Mouse (Mus musculus) myocyte (in vitro differentiated cells): Measurements from ENCODE around the gene Six1. TPM values are rescaled to one million over a fixed set of nuclear protein-coding genes. Genes with fewer than 3 reads are reported as not detected.

Experiments used
- H3K27me3 ChIP-seq: one replicate; pipeline ENCODE4 v1.6.1; 2011; ENCODE audit not compliant: control insufficient read depth, insufficient read depth, insufficient read length
- H3K36me3 ChIP-seq: one replicate; pipeline ENCODE4 v1.6.1; 2011; ENCODE audit not compliant: control insufficient read depth, insufficient read depth
- H3K4me2 ChIP-seq: one replicate; pipeline ENCODE4 v1.6.1; 2011; ENCODE audit warnings: low read depth, control low read depth
- H3K4me3 ChIP-seq: one replicate; pipeline ENCODE4 v1.5.1; 2011; ENCODE audit warnings: mild to moderate bottlenecking, control low read depth, moderate library complexity
- H3K79me2 ChIP-seq: one replicate; pipeline ENCODE4 v1.6.1; 2011; ENCODE audit not compliant: control insufficient read depth, insufficient read depth
- H3ac ChIP-seq: one replicate; pipeline ENCODE4 v1.6.1; 2011; ENCODE audit not compliant: control insufficient read depth, insufficient read length
- CEBPB ChIP-seq: IDR thresholded peaks from 2 replicates; pipeline ENCODE4 v1.6.1; 2011; ENCODE audit warnings: mild to moderate bottlenecking, moderate library complexity; ENCODE audit not compliant: poor library complexity, insufficient read depth, severe bottlenecking
- E2F4 ChIP-seq: IDR thresholded peaks from one replicate; pipeline ENCODE4 v1.6.1; 2011; ENCODE audit warnings: mild to moderate bottlenecking, control low read depth, moderate library complexity; ENCODE audit not compliant: insufficient read depth
- MAX ChIP-seq: IDR thresholded peaks from one replicate; pipeline ENCODE4 v1.6.1; 2011; ENCODE audit warnings: low read depth, mild to moderate bottlenecking, control low read depth
- MYOD1 ChIP-seq, 3 experiments: IDR thresholded peaks; one replicate each; pipeline ENCODE4 v1.6.1; 2011; ENCODE audit warnings: control low read depth in 2 of 3, low read depth in 2 of 3, mild to moderate bottlenecking in 2 of 3, moderate library complexity in 1 of 3; ENCODE audit not compliant: insufficient read length in 2 of 3, control insufficient read depth in 1 of 3
- MYOG ChIP-seq, 3 experiments: IDR thresholded peaks; one replicate each; pipeline ENCODE4 v1.6.1; 2011; ENCODE audit warnings: control low read depth in 2 of 3, low read depth in 2 of 3, mild to moderate bottlenecking in 2 of 3; ENCODE audit not compliant: insufficient read length in 2 of 3, control insufficient read depth in 1 of 3, insufficient read depth in 1 of 3
- POLR2A ChIP-seq: IDR thresholded peaks from one replicate; pipeline ENCODE4 v1.6.1; 2011; ENCODE audit warnings: low read depth, mild to moderate bottlenecking, control low read depth, moderate library complexity; ENCODE audit not compliant: insufficient read length
- POLR2AphosphoS2 ChIP-seq: IDR thresholded peaks from one replicate; pipeline ENCODE4 v1.6.1; 2011; ENCODE audit warnings: low read depth, control low read depth; ENCODE audit not compliant: insufficient read length
- REST ChIP-seq: IDR thresholded peaks from one replicate; pipeline ENCODE4 v1.6.1; 2011; ENCODE audit warnings: mild to moderate bottlenecking, control low read depth, moderate library complexity; ENCODE audit not compliant: insufficient read depth, insufficient read length
- SRF ChIP-seq: IDR thresholded peaks from one replicate; pipeline ENCODE4 v1.6.1; 2011; ENCODE audit warnings: low read depth; ENCODE audit not compliant: control insufficient read depth, insufficient read length
- TCF12 ChIP-seq: IDR thresholded peaks from one replicate; pipeline ENCODE4 v1.6.1; 2011; ENCODE audit warnings: mild to moderate bottlenecking, control low read depth; ENCODE audit not compliant: poor library complexity, insufficient read depth, severe bottlenecking
- TCF3 ChIP-seq: IDR thresholded peaks from one replicate; pipeline ENCODE4 v1.6.1; 2011; ENCODE audit warnings: low read depth, control low read depth; ENCODE audit not compliant: insufficient read length
- USF1 ChIP-seq: IDR thresholded peaks from one replicate; pipeline ENCODE4 v1.6.1; 2011; ENCODE audit warnings: low read depth, mild to moderate bottlenecking, control low read depth, moderate library complexity
- polyA plus RNA-seq: library from polyadenylated mRNA; unstranded; fragments of >200 nt; fragmentation: generic; extraction: Trizol; gene quantifications from one replicate; pipeline ENCODE4 v1.2.1, GENCODE M21; 2012; ENCODE audit warnings: missing spikeins

Gene Six1
- polyA plus RNA-seq, 1 experiment, result 71.7 TPM

DNA sequence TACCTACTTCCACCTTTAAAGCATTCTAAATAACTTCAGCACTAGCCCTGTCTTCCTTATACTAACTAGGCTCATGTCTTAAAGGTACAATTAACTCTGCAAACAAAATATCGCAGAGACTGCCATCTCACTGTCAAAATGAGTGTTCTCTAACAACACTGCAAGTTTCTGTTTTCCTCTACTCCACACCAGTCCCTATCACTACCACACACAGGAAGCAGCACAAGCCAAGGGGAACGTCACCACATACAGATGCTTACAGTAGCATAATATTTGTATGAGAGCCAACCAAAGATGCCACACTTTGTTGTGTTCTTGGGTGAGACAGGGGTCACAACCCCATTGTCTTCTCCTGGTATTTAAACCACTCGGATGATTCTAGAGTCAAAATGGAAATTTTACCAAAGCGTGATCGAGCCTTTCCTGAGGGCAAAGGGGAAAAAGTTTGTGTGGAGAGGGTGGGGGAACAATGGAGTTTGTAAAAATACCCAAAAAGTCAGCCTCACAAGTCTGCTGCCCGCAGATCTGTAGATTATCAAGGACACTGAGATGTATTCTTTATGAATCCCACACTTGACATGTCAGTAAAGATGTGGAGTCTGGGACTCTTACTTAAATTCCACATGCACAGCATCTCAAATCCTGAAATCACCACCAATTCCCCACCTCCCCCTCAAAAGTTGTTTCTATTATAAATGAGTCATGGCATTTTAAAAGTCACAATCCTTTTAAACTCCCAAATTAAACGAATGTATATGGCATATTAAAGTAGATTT is 16.1 kb downstream of the Six1 start:
- TF ChIP-seq CEBPB (no peak), USF1 (no peak), SRF (no peak), TCF12 (no peak), POLR2AphosphoS2 (no peak), POLR2A (no peak), MAX (no peak), E2F4 (no peak), REST (no peak), MYOD1 (IDR thresholded peaks at IDR 0.05; ENCODE audit: control insufficient read depth in 1 of 3, insufficient read length in 2 of 3, low read depth in 2 of 3) (no peak), TCF3 (no peak), MYOG (IDR thresholded peaks at IDR 0.05; ENCODE audit: control insufficient read depth in 1 of 3, insufficient read depth in 1 of 3, insufficient read length in 2 of 3, low read depth in 2 of 3) (no peak)
- Histone ChIP-seq H3ac (no peak overlapping the region), H3K27me3 (no peaks in the 10 kb centered on the region), H3K36me3 (peaks cover 7% of the 10 kb centered on the region), H3K79me2 (peaks cover 75% of the 10 kb centered on the region), H3K4me2 (peak overlapping the region; percentile 95), H3K4me3 (peak overlapping the region; percentile 100)

- H3K36me3 ChIP-seq, result no peaks in the 10 kb centered on the region
- H3K79me2 ChIP-seq, result peaks cover 51% of the 10 kb centered on the region
- TF ChIP-seq TCF12 (no peak), MYOG (IDR thresholded peaks at IDR 0.05; ENCODE audit: control insufficient read depth in 1 of 3, insufficient read depth in 1 of 3, insufficient read length in 2 of 3, low read depth in 2 of 3) (no peak), MYOD1 (IDR thresholded peaks at IDR 0.05; ENCODE audit: control insufficient read depth in 1 of 3, insufficient read length in 2 of 3, low read depth in 2 of 3) (peak in 1 of 3 experiments; percentile 44), SRF (no peak), E2F4 (no peak), MAX (no peak), POLR2AphosphoS2 (peak; percentile 35), USF1 (no peak), CEBPB (no peak), REST (no peak), POLR2A (no peak)
- no peaks in the 10 kb centered on the region for H3K27me3 ChIP-seq
- peak overlapping the region; percentile 95 for H3K4me2 ChIP-seq
- H3ac ChIP-seq, result peak overlapping the region; percentile 36
- H3K4me3 ChIP-seq, result peak overlapping the region; percentile 22
Observed at GRCm38 (mm10) chr12:73034901-73035895, 18.5 kb downstream of the Six1 start.

DNA sequence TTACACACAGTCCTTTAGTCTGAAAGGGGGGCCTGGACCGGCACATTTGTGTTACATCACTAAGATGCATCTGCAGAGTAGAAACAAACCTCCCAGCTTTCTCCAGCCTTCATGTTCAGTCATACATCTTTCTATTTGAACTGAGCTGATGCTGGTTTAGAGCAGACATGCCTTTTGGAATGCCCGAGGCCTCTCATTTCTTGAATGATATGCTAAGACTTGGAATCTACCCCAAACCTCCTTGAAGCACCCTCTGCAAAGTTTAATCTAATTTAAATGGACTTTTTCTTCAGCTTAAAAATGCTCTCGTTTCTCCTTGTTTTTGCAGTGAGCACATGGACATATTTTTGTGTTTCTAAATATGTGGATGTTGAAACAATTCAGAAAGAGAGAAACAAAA is 21.0 kb downstream of the Six1 start:
- Histone ChIP-seq H3K36me3 (no peaks in the 10 kb centered on the region), H3ac (no peak overlapping the region), H3K27me3 (no peaks in the 10 kb centered on the region), H3K4me3 (no peak overlapping the region), H3K79me2 (peaks cover 26% of the 10 kb centered on the region), H3K4me2 (no peak overlapping the region)
- TF ChIP-seq USF1, result no peak
- no peak for TF ChIP-seq POLR2A
- TF ChIP-seq E2F4, result no peak

GRCm38 (mm10) chr12:73031315-73031714 is 22.4 kb downstream of the Six1 start:
- Histone ChIP-seq H3K79me2 (peaks cover 12% of the 10 kb centered on the region), H3ac (no peak overlapping the region), H3K27me3 (no peaks in the 10 kb centered on the region), H3K36me3 (no peaks in the 10 kb centered on the region), H3K4me3 (no peak overlapping the region), H3K4me2 (peak overlapping the region; percentile 22)
- TF ChIP-seq E2F4 (no peak), MAX (no peak), TCF3 (peak; percentile 42), TCF12 (peak; percentile 41), REST (no peak), CEBPB (peak; percentile 86), MYOG (IDR thresholded peaks at IDR 0.05; ENCODE audit: control insufficient read depth in 1 of 3, insufficient read depth in 1 of 3, insufficient read length in 2 of 3, low read depth in 2 of 3) (peak in 2 of 3 experiments; percentile 44 to 83), USF1 (no peak), POLR2AphosphoS2 (no peak), MYOD1 (IDR thresholded peaks at IDR 0.05; ENCODE audit: control insufficient read depth in 1 of 3, insufficient read length in 2 of 3, low read depth in 2 of 3) (peak in 2 of 3 experiments; percentile 65 to 82), SRF (peak; percentile 26), POLR2A (no peak)
